Mouse (Mus musculus): Measurements from ENCODE around the gene Vps37b. TPM values are rescaled to one million over a fixed set of nuclear protein-coding genes. Genes with fewer than 3 reads are reported as not detected.

Gene Vps37b
- polyA plus RNA-seq, 1 experiment: 40.7 TPM

DNA sequence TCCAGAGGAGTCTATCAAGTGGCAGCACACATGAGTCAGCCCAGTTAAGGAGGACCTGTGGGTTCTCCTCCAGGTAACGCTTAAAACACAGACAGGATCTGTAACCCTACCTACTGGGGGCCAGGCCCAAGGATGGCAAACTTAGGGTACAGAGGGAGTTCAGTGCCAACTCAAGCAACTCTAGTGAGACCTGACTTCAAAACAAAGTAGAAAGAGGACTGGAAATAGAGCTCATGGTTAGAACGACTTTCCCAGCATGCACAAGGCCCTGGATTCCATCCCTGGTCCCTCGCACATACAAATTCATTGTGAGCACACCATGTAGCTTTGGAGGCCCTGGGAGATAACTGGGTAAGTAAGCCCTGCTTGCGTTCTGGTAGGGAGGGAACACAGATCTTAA, 61.5 kb downstream of the Vps37b start:
- peaks cover 6% of the 10 kb centered on the region for H3K79me3 ChIP-seq (ENCODE audit: low read depth)
- no peaks in the 10 kb centered on the region for H3K27me3 ChIP-seq (ENCODE audit: control insufficient read depth, insufficient read depth, insufficient read length)
- no peaks in the 10 kb centered on the region for H3K36me3 ChIP-seq (ENCODE audit: control insufficient read depth, insufficient read depth)
- no peak overlapping the region for H3K4me3 ChIP-seq (ENCODE audit: insufficient read depth, poor library complexity, severe bottlenecking)
- H3K79me2 ChIP-seq (ENCODE audit: control insufficient read depth, insufficient read depth): peaks cover 14% of the 10 kb centered on the region
- no peak overlapping the region for H3ac ChIP-seq (ENCODE audit: control insufficient read depth, insufficient read length, low read depth)
- TF ChIP-seq MYOD1 (IDR thresholded peaks at IDR 0.05; ENCODE audit: control insufficient read depth, insufficient read length, low read depth) (no peak), CEBPB (IDR thresholded peaks at IDR 0.05; ENCODE audit: low read depth) (no peak), FOSL1 (IDR thresholded peaks at IDR 0.05; ENCODE audit: insufficient read depth, low read length, poor library complexity, severe bottlenecking) (no peak), MAX (IDR thresholded peaks at IDR 0.05) (no peak)

DNA sequence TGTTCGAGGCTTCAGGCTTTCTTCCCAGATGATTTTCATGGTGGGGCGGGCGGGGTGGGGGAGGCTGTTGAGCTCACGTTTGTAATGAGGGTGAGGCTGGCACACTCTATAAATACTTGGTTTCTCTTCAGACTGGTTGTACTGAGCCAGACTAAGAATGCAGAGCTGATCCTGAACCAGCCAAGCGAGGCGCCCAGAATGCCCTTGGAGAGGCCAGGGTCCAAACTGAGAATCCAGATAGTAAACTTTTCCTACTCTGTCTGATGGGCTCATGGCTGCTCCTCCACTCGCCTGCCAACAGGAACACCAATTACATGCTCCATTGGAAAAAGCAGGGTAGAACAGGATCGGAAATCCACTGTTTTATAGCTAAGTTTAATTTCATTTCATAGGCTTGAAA, 62.9 kb downstream of the Vps37b start:
- TF ChIP-seq FOSL1 (IDR thresholded peaks at IDR 0.05; ENCODE audit: insufficient read depth, low read length, poor library complexity, severe bottlenecking) (no peak), MAX (IDR thresholded peaks at IDR 0.05) (no peak), CEBPB (IDR thresholded peaks at IDR 0.05; ENCODE audit: low read depth) (no peak), CTCF (IDR thresholded peaks at IDR 0.05; ENCODE audit: control insufficient read depth, insufficient read depth, insufficient read length) (no peak), MYOD1 (IDR thresholded peaks at IDR 0.05; ENCODE audit: control insufficient read depth, insufficient read length, low read depth) (no peak), MYOG (IDR thresholded peaks at IDR 0.05; ENCODE audit: control insufficient read depth, extremely low read depth, insufficient read length) (no peak), USF1 (IDR thresholded peaks at IDR 0.05; ENCODE audit: low read depth) (no peak)
- H3K27me3 ChIP-seq (ENCODE audit: control insufficient read depth, insufficient read depth, insufficient read length): no peaks in the 10 kb centered on the region
- H3K79me2 ChIP-seq (ENCODE audit: control insufficient read depth, insufficient read depth): peaks cover 3% of the 10 kb centered on the region
- no peaks in the 10 kb centered on the region for H3K36me3 ChIP-seq (ENCODE audit: control insufficient read depth, insufficient read depth)
- H3K79me3 ChIP-seq (ENCODE audit: low read depth): peaks cover under 1% of the 10 kb centered on the region
- no peak overlapping the region for H3ac ChIP-seq (ENCODE audit: control insufficient read depth, insufficient read length, low read depth)
- H3K4me3 ChIP-seq (ENCODE audit: insufficient read depth, poor library complexity, severe bottlenecking): no peak overlapping the region

DNA sequence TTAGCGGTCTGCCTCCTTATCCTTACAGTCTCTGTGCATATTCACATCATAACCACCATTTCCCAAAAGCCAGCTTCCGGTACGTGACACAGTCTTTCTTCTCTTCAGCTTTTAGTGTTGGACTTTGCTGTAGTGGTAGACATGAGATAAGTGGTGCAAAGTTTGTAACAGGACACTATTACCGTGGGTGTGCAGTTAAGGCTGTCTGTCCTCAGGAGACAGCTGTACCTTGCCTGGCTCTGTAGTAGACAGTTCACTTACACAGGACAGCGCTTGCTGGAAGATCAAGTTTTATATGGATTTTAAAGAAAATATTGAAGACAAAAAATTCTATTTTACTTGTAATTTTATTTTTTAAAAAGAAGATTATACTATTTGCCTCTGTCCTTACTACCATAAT, 63.6 kb downstream of the Vps37b start:
- Histone ChIP-seq H3K79me2 (ENCODE audit: control insufficient read depth, insufficient read depth) (no peaks in the 10 kb centered on the region), H3K27me3 (ENCODE audit: control insufficient read depth, insufficient read depth, insufficient read length) (no peaks in the 10 kb centered on the region), H3K4me3 (ENCODE audit: insufficient read depth, poor library complexity, severe bottlenecking) (no peak overlapping the region), H3K36me3 (ENCODE audit: control insufficient read depth, insufficient read depth) (no peaks in the 10 kb centered on the region), H3ac (ENCODE audit: control insufficient read depth, insufficient read length, low read depth) (no peak overlapping the region), H3K79me3 (ENCODE audit: low read depth) (no peaks in the 10 kb centered on the region)
- TF ChIP-seq FOSL1 (IDR thresholded peaks at IDR 0.05; ENCODE audit: insufficient read depth, low read length, poor library complexity, severe bottlenecking) (no peak), CEBPB (IDR thresholded peaks at IDR 0.05; ENCODE audit: low read depth) (no peak), USF1 (IDR thresholded peaks at IDR 0.05; ENCODE audit: low read depth) (no peak), CTCF (IDR thresholded peaks at IDR 0.05; ENCODE audit: control insufficient read depth, insufficient read depth, insufficient read length) (no peak), MYOD1 (IDR thresholded peaks at IDR 0.05; ENCODE audit: control insufficient read depth, insufficient read length, low read depth) (no peak), MYOG (IDR thresholded peaks at IDR 0.05; ENCODE audit: control insufficient read depth, extremely low read depth, insufficient read length) (no peak), MAX (IDR thresholded peaks at IDR 0.05) (no peak)

GRCm38 (mm10) chr5:123966759-123967158, 65.3 kb downstream of the Vps37b start:
- no peaks in the 10 kb centered on the region for H3K36me3 ChIP-seq (ENCODE audit: control insufficient read depth, insufficient read depth)
- no peaks in the 10 kb centered on the region for H3K27me3 ChIP-seq (ENCODE audit: control insufficient read depth, insufficient read depth, insufficient read length)
- TF ChIP-seq MYOG (IDR thresholded peaks at IDR 0.05; ENCODE audit: control insufficient read depth, extremely low read depth, insufficient read length): no peak
- H3K79me2 ChIP-seq (ENCODE audit: control insufficient read depth, insufficient read depth): no peaks in the 10 kb centered on the region
- no peak overlapping the region for H3K4me3 ChIP-seq (ENCODE audit: insufficient read depth, poor library complexity, severe bottlenecking)
- H3K79me3 ChIP-seq (ENCODE audit: low read depth): no peaks in the 10 kb centered on the region
- no peak overlapping the region for H3ac ChIP-seq (ENCODE audit: control insufficient read depth, insufficient read length, low read depth)

DNA sequence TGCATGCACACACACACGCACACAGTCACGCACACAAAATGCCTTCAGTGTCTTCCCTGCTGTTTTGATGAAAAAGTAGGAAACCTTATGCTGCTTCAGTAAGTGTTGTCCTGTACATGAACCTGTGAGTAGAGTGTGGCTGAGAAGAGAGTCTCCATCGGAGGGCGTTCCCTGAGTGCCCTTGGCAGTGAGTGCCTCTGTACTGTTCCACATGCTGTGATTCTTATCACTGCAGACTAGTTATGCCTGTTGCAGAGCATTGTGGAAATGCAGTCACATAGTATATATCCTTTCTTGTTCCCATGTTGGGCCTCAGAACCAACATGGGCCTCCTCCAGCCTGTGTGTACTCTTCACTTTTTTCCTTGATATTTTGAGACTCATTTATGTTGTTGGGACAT, 67.9 kb downstream of the Vps37b start:
- no peaks in the 10 kb centered on the region for H3K36me3 ChIP-seq (ENCODE audit: control insufficient read depth, insufficient read depth)
- no peak overlapping the region for H3ac ChIP-seq (ENCODE audit: control insufficient read depth, insufficient read length, low read depth)

DNA sequence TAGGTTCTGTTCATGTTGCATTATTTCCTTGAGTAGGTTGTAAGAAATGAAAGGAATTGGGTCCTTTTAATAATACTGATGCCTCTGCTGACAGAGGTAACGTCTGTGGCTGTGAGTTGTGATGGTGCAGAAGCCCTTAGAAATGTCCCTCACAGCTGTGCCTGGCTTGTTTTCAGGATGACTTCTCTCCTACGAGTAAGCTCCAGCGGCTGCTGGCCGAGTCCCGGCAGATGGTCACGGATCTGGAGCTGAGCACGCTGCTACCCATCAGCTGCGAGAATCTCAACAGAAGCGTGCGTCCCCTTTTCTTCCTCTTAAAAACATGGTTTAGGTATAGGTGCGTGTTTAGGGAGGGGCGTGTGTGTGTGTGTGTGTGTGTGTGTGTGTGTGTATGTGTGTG, 71.0 kb downstream of the Vps37b start:
- no peaks in the 10 kb centered on the region for H3K79me3 ChIP-seq (ENCODE audit: low read depth)
- H3K4me3 ChIP-seq (ENCODE audit: insufficient read depth, poor library complexity, severe bottlenecking): no peak overlapping the region
- H3K36me3 ChIP-seq (ENCODE audit: control insufficient read depth, insufficient read depth): no peaks in the 10 kb centered on the region
- H3ac ChIP-seq (ENCODE audit: control insufficient read depth, insufficient read length, low read depth): no peak overlapping the region
- H3K27me3 ChIP-seq (ENCODE audit: control insufficient read depth, insufficient read depth, insufficient read length): no peaks in the 10 kb centered on the region
- no peak for TF ChIP-seq MYOD1 (IDR thresholded peaks at IDR 0.05; ENCODE audit: control insufficient read depth, insufficient read length, low read depth)
- no peak for TF ChIP-seq MAX (IDR thresholded peaks at IDR 0.05)
- H3K79me2 ChIP-seq (ENCODE audit: control insufficient read depth, insufficient read depth): no peaks in the 10 kb centered on the region

More for the DNA sequence above, 67.9 kb downstream of the Vps37b start:
- no peaks in the 10 kb centered on the region for H3K79me3 ChIP-seq (ENCODE audit: low read depth)
- no peaks in the 10 kb centered on the region for H3K27me3 ChIP-seq (ENCODE audit: control insufficient read depth, insufficient read depth, insufficient read length)
- TF ChIP-seq MYOD1 (IDR thresholded peaks at IDR 0.05; ENCODE audit: control insufficient read depth, insufficient read length, low read depth) (no peak), USF1 (IDR thresholded peaks at IDR 0.05; ENCODE audit: low read depth) (no peak), CEBPB (IDR thresholded peaks at IDR 0.05; ENCODE audit: low read depth) (no peak), FOSL1 (IDR thresholded peaks at IDR 0.05; ENCODE audit: insufficient read depth, low read length, poor library complexity, severe bottlenecking) (no peak), CTCF (IDR thresholded peaks at IDR 0.05; ENCODE audit: control insufficient read depth, insufficient read depth, insufficient read length) (no peak), MYOG (IDR thresholded peaks at IDR 0.05; ENCODE audit: control insufficient read depth, extremely low read depth, insufficient read length) (no peak), MAX (IDR thresholded peaks at IDR 0.05) (no peak)
- H3K4me3 ChIP-seq (ENCODE audit: insufficient read depth, poor library complexity, severe bottlenecking): no peak overlapping the region
- H3K79me2 ChIP-seq (ENCODE audit: control insufficient read depth, insufficient read depth): no peaks in the 10 kb centered on the region

Measured in C2C12 (cell line).